Mouse (Mus musculus) ES-E14 (cell line): ENCODE data around the gene Fhl2. TPM values are rescaled to one million over a fixed set of nuclear protein-coding genes. Genes with fewer than 3 reads are reported as not detected.

Source experiments
- DNase-seq: peaks from one replicate; pipeline ENCODE4 v3.0.0-alpha.2; 2013; ENCODE audit warnings: low read depth, low spot score
- H3K27ac ChIP-seq: 2 replicates; pipeline ENCODE4 v1.5.1; 2012; ENCODE audit warnings: low read depth, mild to moderate bottlenecking, low read length, moderate library complexity, mixed read lengths; ENCODE audit not compliant: poor library complexity, insufficient read depth, severe bottlenecking
- H3K36me3 ChIP-seq: 2 replicates; pipeline ENCODE4 v1.6.1; 2012; ENCODE audit warnings: mild to moderate bottlenecking, low read length, moderate library complexity, mixed read lengths; ENCODE audit not compliant: control insufficient read depth, poor library complexity, insufficient read depth, severe bottlenecking
- H3K4me1 ChIP-seq, 2 experiments: fragments of 150-350 bp in 1 of 2; sonication (generic) in 1 of 2; 2 replicates each; pipeline ENCODE4 v1.6.1; 2012; ENCODE audit warnings: low read length in 2 of 2, mild to moderate bottlenecking in 1 of 2, mixed read lengths in 1 of 2; ENCODE audit not compliant: control insufficient read depth in 2 of 2, insufficient read depth in 2 of 2, poor library complexity in 1 of 2
- H3K4me3 ChIP-seq, 2 experiments: fragments of 150-350 bp in 1 of 2; sonication (generic) in 1 of 2; 2 replicates each; pipeline ENCODE4 v1.5.1; 2012; ENCODE audit warnings: low read length in 2 of 2, low read depth in 1 of 2, mild to moderate bottlenecking in 1 of 2, mixed read lengths in 1 of 2; ENCODE audit not compliant: insufficient read depth in 1 of 2, poor library complexity in 1 of 2, severe bottlenecking in 1 of 2
- H3K9ac ChIP-seq: 2 replicates; pipeline ENCODE4 v1.6.1; 2012; ENCODE audit warnings: low read depth, mild to moderate bottlenecking, low read length, mixed read lengths; ENCODE audit not compliant: poor library complexity, insufficient read depth, severe bottlenecking
- H3K9me3 ChIP-seq: fragments of 150-350 bp; sonication (generic); 2 replicates; pipeline ENCODE4 v1.6.1; 2012; ENCODE audit warnings: low read depth, mild to moderate bottlenecking, low read length; ENCODE audit not compliant: control insufficient read depth, insufficient read depth
- CHD2 ChIP-seq: IDR thresholded peaks from 2 replicates; pipeline ENCODE4 v1.6.1; 2014; ENCODE audit warnings: mild to moderate bottlenecking, low read depth, low read length, inconsistent platforms
- HCFC1 ChIP-seq: IDR thresholded peaks from 2 replicates; pipeline ENCODE4 v1.6.1; 2012; ENCODE audit warnings: low read length, inconsistent platforms, borderline replicate concordance; ENCODE audit not compliant: insufficient read depth
- MAFK ChIP-seq: IDR thresholded peaks from 2 replicates; pipeline ENCODE4 v1.6.1; 2014; ENCODE audit warnings: mild to moderate bottlenecking, low read depth, low read length, inconsistent platforms; ENCODE audit not compliant: insufficient read depth
- ZC3H11A ChIP-seq: IDR thresholded peaks from 2 replicates; pipeline ENCODE4 v1.6.1; 2012; ENCODE audit warnings: low read depth, mild to moderate bottlenecking, inconsistent platforms, low read length, borderline replicate concordance
- ZNF384 ChIP-seq: IDR thresholded peaks from 2 replicates; pipeline ENCODE4 v1.6.1; 2012; ENCODE audit warnings: low read depth, low read length, inconsistent platforms
- in situ Hi-C, 2 experiments: fragments of 600-800 bp; cut with MboI; formaldehyde crosslinking; loops; one replicate each; pipeline ENCODE4 v1.15.1; 2025; ENCODE audit warnings: low sequenced_read_pairs in 2 of 2, inconsistent platforms in 1 of 2; ENCODE audit not compliant: unreplicated experiment in 2 of 2
- total RNA-seq: library from RNA; depleted of rRNA; stranded (reverse); fragments of 300-350 nt; gene quantifications from 2 replicates; pipeline ENCODE4 v1.2.3, GENCODE M21; 2012

Fhl2 gene
- total RNA-seq, 1 experiment, result 27.4 TPM

GRCm38 (mm10) chr1:43207147-43207546 lies 10.4 kb upstream of the Fhl2 start:
- no peak for TF ChIP-seq MAFK
- no peak for TF ChIP-seq HCFC1
- TF ChIP-seq ZC3H11A, result no peak
- no peak for TF ChIP-seq ZNF384
- TF ChIP-seq CHD2, result no peak
- Histone ChIP-seq H3K36me3 (no peaks in the 10 kb centered on the region), H3K9ac (no peak overlapping the region), H3K9me3 (no peaks in the 10 kb centered on the region), H3K27ac (no peak overlapping the region), H3K4me1 (no peaks in the 10 kb centered on the region; a peak in 1 of 4 replicates), H3K4me3 (no peak overlapping the region)
- no peak for DNase-seq
- in situ Hi-C loops, result no loop called here

GRCm38 (mm10) chr1:43203282-43203681 lies 6.5 kb upstream of the Fhl2 start:
- Histone ChIP-seq H3K9me3 (no peaks in the 10 kb centered on the region), H3K9ac (no peak overlapping the region), H3K36me3 (no peaks in the 10 kb centered on the region), H3K27ac (no peak overlapping the region), H3K4me3 (no peak overlapping the region), H3K4me1 (no peaks in the 10 kb centered on the region; a peak in 1 of 4 replicates)
- no peak for TF ChIP-seq MAFK
- TF ChIP-seq ZNF384, result no peak
- TF ChIP-seq HCFC1, result no peak
- TF ChIP-seq ZC3H11A, result no peak
- no peak for TF ChIP-seq CHD2
- in situ Hi-C loops, result no loop called here
- DNase-seq, result no peak

GRCm38 (mm10) chr1:43202226-43202625 lies 5.4 kb upstream of the Fhl2 start:
- H3K27ac ChIP-seq, result no peak overlapping the region
- H3K9ac ChIP-seq, result no peak overlapping the region
- H3K4me1 ChIP-seq, result no peaks in the 10 kb centered on the region; a peak in 1 of 4 replicates
- no peaks in the 10 kb centered on the region for H3K36me3 ChIP-seq
- no peak for DNase-seq
- in situ Hi-C loops, result no loop called here
- TF ChIP-seq HCFC1 (no peak), ZC3H11A (no peak), MAFK (no peak), ZNF384 (no peak), CHD2 (no peak)
- no peak overlapping the region for H3K4me3 ChIP-seq
- no peaks in the 10 kb centered on the region for H3K9me3 ChIP-seq

- in situ Hi-C loops, result no loop called here
- Histone ChIP-seq H3K27ac (no peak overlapping the region), H3K9me3 (no peaks in the 10 kb centered on the region), H3K4me1 (no peaks in the 10 kb centered on the region; a peak in 1 of 4 replicates), H3K4me3 (no peak overlapping the region), H3K36me3 (no peaks in the 10 kb centered on the region), H3K9ac (no peak overlapping the region)
- TF ChIP-seq CHD2 (no peak), ZNF384 (no peak), ZC3H11A (no peak), MAFK (no peak), HCFC1 (no peak)
- DNase-seq, result no peak
Measured at GRCm38 (mm10) chr1:43201796-43202195, 5.0 kb upstream of the Fhl2 start.

- H3K27ac ChIP-seq, result no peak overlapping the region
- H3K4me3 ChIP-seq, result no peak overlapping the region
- H3K36me3 ChIP-seq, result no peaks in the 10 kb centered on the region
- no peaks in the 10 kb centered on the region; a peak in 1 of 4 replicates for H3K4me1 ChIP-seq
- H3K9me3 ChIP-seq, result no peaks in the 10 kb centered on the region
- no peak for DNase-seq
- no peak overlapping the region for H3K9ac ChIP-seq
- no peak for TF ChIP-seq MAFK
- TF ChIP-seq ZNF384, result no peak
- TF ChIP-seq ZC3H11A, result no peak
- no peak for TF ChIP-seq HCFC1
- no peak for TF ChIP-seq CHD2
- in situ Hi-C loops, result no loop called here
Measured at GRCm38 (mm10) chr1:43199867-43200240, 3.1 kb upstream of the Fhl2 start.
